In the genomic region with DNA sequence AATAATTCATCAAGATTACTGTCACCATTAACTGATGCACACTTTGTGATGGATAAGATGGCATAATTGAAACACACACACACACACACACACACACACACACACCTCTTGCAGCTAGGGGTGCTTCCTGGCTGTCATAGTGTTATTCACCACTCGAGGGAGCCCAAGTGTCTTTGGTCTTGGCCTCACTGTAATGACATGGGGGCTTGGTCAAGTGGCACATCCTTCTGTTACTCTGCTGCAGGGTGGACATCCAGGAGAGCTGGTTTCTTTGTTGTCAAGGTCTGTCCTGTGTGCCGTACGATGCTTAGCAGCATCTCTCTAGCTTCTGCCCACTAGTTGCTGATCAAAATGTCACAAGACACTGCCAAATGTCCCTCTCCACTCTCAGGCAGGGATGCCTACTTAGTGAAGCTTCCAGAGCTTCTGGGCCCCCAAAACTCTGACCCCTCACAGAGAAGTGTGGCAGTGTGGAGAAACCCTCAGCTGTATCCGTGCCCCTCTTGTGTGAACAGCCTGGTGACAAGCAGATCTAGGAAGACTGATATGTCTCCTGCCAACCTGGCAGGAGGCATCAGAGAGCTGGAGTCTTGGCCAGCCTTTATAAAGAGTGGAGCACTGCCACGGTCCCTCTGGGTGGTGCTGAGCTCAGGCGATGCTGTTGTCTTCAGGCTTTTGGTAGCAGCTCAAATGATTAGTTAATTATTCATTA, we compare ENCODE assay signal across 8 mouse cellular contexts.
A peak's percentile ranks its signal among the peaks of the same experiment; 100 is the strongest.
DNase-seq lines count a peak whose midpoint lies in the region; ATAC-seq lines count a peak whose summit lies in the region.

No protein-coding gene starts in this region.

- no peak overlapping the region for H3K9ac ChIP-seq in intestine, embryonic 15.5 days
- H3K9ac ChIP-seq in intestine, embryonic 16.5 days (ENCODE audit: low read depth, low read length) = no peak overlapping the region
- H3K9ac ChIP-seq in hindbrain, embryonic 14.5 days = no peak overlapping the region

- 0 out of 2 replicates have a peak, but pooled peaks have one; percentile 15 for ATAC-seq in intestine, embryonic 15.5 days
- no peak; the same call in 1 of the 2 replicates for ATAC-seq in intestine, embryonic 16.5 days
- ATAC-seq in hindbrain, embryonic 14.5 days (ENCODE audit: low FRiP score) = peak; percentile 87

- H3K4me1 ChIP-seq in intestine, embryonic 15.5 days (replicated peaks) = no peaks in the 10 kb centered on the region
- peaks cover 3% of the 10 kb centered on the region; the same call in 1 of the 2 replicates for H3K4me1 ChIP-seq in intestine, embryonic 16.5 days (ENCODE audit: control insufficient read depth, insufficient read depth, low read length)
- peaks cover 3% of the 10 kb centered on the region; the same call in 1 of the 2 replicates for H3K4me1 ChIP-seq in hindbrain, embryonic 14.5 days (replicated peaks; ENCODE audit: control insufficient read depth, insufficient read depth, low read length)

- 56% methylated on average over 6 of the region's 6 CpGs for WGBS in intestine, embryonic 15.5 days
- 53% methylated on average over 6 of the region's 6 CpGs for WGBS in intestine, embryonic 16.5 days
- WGBS in hindbrain, embryonic 14.5 days = 45% methylated on average over 6 of the region's 6 CpGs

- no peaks in the 10 kb centered on the region for H3K27me3 ChIP-seq in intestine, embryonic 15.5 days (replicated peaks)
- H3K27me3 ChIP-seq in intestine, embryonic 16.5 days (replicated peaks; ENCODE audit: control insufficient read depth, insufficient read depth, low read length) = no peaks in the 10 kb centered on the region
- H3K27me3 ChIP-seq in hindbrain, embryonic 14.5 days (ENCODE audit: control insufficient read depth, insufficient read depth, low read length) = no peaks in the 10 kb centered on the region

- no peak overlapping the region for H3K4me2 ChIP-seq in intestine, embryonic 15.5 days (replicated peaks)
- H3K4me2 ChIP-seq in intestine, embryonic 16.5 days (ENCODE audit: low read depth, low read length) = no peak overlapping the region
- no peak overlapping the region for H3K4me2 ChIP-seq in hindbrain, embryonic 14.5 days (replicated peaks)

- H3K9me3 ChIP-seq in intestine, embryonic 15.5 days = no peaks in the 10 kb centered on the region
- H3K9me3 ChIP-seq in intestine, embryonic 16.5 days (ENCODE audit: control insufficient read depth, low read length) = no peaks in the 10 kb centered on the region
- H3K9me3 ChIP-seq in hindbrain, embryonic 14.5 days (ENCODE audit: control insufficient read depth, low read length) = no peaks in the 10 kb centered on the region

- no peak overlapping the region for H3K27ac ChIP-seq in intestine, embryonic 15.5 days
- H3K27ac ChIP-seq in intestine, embryonic 16.5 days (ENCODE audit: low read length) = no peak overlapping the region
- peak overlapping the region; percentile 57; the same call in 1 of the 2 replicates for H3K27ac ChIP-seq in hindbrain, embryonic 14.5 days

- H3K36me3 ChIP-seq in intestine, embryonic 15.5 days = no peaks in the 10 kb centered on the region
- H3K36me3 ChIP-seq in intestine, embryonic 16.5 days (ENCODE audit: control insufficient read depth, insufficient read depth, low read length) = no peaks in the 10 kb centered on the region
- H3K36me3 ChIP-seq in hindbrain, embryonic 14.5 days (replicated peaks; ENCODE audit: control insufficient read depth, insufficient read depth) = no peaks in the 10 kb centered on the region

- H3K4me3 ChIP-seq in intestine, embryonic 15.5 days (replicated peaks) = no peak overlapping the region
- no peak overlapping the region for H3K4me3 ChIP-seq in intestine, embryonic 16.5 days (ENCODE audit: low read length)
- H3K4me3 ChIP-seq in hindbrain, embryonic 14.5 days (replicated peaks; ENCODE audit: low read length) = no peak overlapping the region

- peak; percentile 45 for DNase-seq in Muller cell, postnatal 12 days (ENCODE audit: inconsistent ontology term)
- DNase-seq in embryo, embryonic 9.5 days (ENCODE audit: extremely low spot score) = peak; percentile 54
- peak; percentile 60 for DNase-seq in hindbrain, embryonic 14.5 days (ENCODE audit: low spot score)
- peak; percentile 63 for DNase-seq in lung, postnatal 10 days
- peak; percentile 37 for DNase-seq in right cerebral cortex, postnatal 14 days
- no peak for DNase-seq in spleen, postnatal 14 days (ENCODE audit: low spot score in 2 of 2)

Comparison
In these comparisons a context has a peak if more than half of its experiments do, and no peak if none do; other contexts are left out.
1. DNase-seq: peak in Muller cell, postnatal 12 days (single experiment), embryo, embryonic 9.5 days (single experiment), hindbrain, embryonic 14.5 days (single experiment), lung, postnatal 10 days (single experiment) and right cerebral cortex, postnatal 14 days (single experiment); none in spleen, postnatal 14 days (0 of 2).